Mouse (Mus musculus): Measurements from ENCODE around the gene Cela3b. TPM values are rescaled to one million over a fixed set of nuclear protein-coding genes. Genes with fewer than 3 reads are reported as not detected.

Cela3b gene
- total and polyA plus RNA-seq, 2 experiments from 2014 or later = not detected

DNA sequence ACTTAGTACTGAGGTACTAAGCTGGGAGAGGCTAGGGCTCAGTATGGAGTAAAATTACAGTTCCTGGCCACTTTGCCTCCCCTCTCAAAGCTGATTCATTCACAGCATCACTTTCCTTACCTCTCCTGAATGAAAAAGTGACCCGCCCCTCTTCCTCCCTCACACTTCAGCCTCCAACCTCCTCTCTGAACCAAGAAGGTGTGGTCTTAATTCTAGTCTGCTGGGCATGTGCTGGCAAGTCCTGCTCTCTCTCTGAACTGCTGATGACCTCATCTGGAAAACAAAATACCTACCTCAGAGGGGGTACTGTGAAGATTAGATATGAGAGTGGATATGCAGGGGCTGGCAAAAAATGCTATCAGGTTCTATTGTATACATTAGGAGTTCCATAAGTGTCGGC lies 18.8 kb upstream of the Cela3b start:
- H3K4me1 ChIP-seq (ENCODE audit: insufficient read depth, low read length) = no peaks in the 10 kb centered on the region
- ATAC-seq (ENCODE audit: low FRiP score) (no peak), DNase-seq (ENCODE audit: low spot score) (no peak)
- H3K36me3 ChIP-seq (ENCODE audit: insufficient read depth, low read length) = no peaks in the 10 kb centered on the region
- H3K4me2 ChIP-seq (ENCODE audit: low read depth, low read length, poor library complexity, severe bottlenecking) = no peak overlapping the region
- H3K9ac ChIP-seq (replicated peaks; ENCODE audit: low read length, poor library complexity, severe bottlenecking) = no peak overlapping the region
- no peak overlapping the region for H3K4me3 ChIP-seq (ENCODE audit: low read depth, low read length)
- no peak for TF ChIP-seq CTCF (IDR thresholded peaks at IDR 0.05)
- 84% methylated on average over 2 of the region's 2 CpGs for WGBS
- no peaks in the 10 kb centered on the region for H3K9me3 ChIP-seq (ENCODE audit: low read length)
- H3K27me3 ChIP-seq (ENCODE audit: insufficient read depth, low read length) = no peaks in the 10 kb centered on the region
- no peak overlapping the region for H3K27ac ChIP-seq (ENCODE audit: low read depth, low read length)

DNA sequence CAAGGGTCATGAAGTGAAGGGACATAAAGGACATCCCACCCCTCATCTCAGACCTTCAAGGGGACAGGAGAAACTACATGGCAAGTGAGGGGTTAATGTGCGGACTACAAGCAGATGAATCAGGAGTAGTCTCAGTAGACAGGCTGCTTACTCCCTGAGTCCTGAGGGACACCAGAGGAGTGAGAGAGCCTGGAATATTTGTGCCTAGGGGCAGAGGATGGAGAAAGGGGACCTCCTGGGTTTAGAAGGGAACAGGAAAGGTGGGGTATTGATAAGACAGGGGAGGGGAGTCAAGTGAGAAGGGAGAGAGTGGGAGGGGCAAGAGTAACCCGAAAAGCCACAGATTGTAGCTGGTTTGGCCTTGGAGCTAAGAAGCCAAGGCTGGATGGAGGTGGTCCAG lies 18.3 kb upstream of the Cela3b start:
- 51% methylated on average over 2 of the region's 2 CpGs for WGBS
- no peak overlapping the region for H3K9ac ChIP-seq (replicated peaks; ENCODE audit: low read length, poor library complexity, severe bottlenecking)

DNA sequence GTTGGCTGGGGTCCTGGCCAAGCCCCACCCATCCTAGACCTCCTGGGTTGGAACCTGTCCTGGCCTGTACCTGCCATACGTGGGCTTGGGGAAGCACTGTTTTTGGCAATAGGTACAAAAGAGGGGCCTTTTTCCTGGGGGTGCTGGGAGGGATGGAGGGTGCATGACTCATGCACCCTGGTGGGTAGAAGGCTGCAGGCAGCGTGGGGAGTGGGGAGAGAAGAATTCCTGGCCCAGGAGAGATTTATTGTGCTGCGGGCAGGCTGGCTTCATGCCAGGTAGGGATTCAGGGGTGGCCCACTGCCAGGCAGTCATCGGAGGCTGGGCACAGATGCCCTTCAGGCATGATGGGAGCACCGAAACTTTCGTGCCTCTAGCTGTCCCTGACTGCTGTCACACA lies 17.9 kb upstream of the Cela3b start:
- H3K27me3 ChIP-seq (ENCODE audit: insufficient read depth, low read length) = no peaks in the 10 kb centered on the region
- no peaks in the 10 kb centered on the region for H3K4me1 ChIP-seq (ENCODE audit: insufficient read depth, low read length)
- H3K4me2 ChIP-seq (ENCODE audit: low read depth, low read length, poor library complexity, severe bottlenecking) = no peak overlapping the region
- TF ChIP-seq CTCF (IDR thresholded peaks at IDR 0.05) = no peak
- no peak overlapping the region for H3K27ac ChIP-seq (ENCODE audit: low read depth, low read length)
- 29% methylated on average over 6 of the region's 6 CpGs for WGBS
- H3K4me3 ChIP-seq (ENCODE audit: low read depth, low read length) = no peak overlapping the region
- H3K36me3 ChIP-seq (ENCODE audit: insufficient read depth, low read length) = no peaks in the 10 kb centered on the region
- no peak overlapping the region for H3K9ac ChIP-seq (replicated peaks; ENCODE audit: low read length, poor library complexity, severe bottlenecking)
- H3K9me3 ChIP-seq (ENCODE audit: low read length) = no peaks in the 10 kb centered on the region
- ATAC-seq (ENCODE audit: low FRiP score) = no peak
- peak; percentile 25 for DNase-seq (ENCODE audit: low spot score)

More for the DNA sequence above, 18.3 kb upstream of the Cela3b start:
- no peaks in the 10 kb centered on the region for H3K4me1 ChIP-seq (ENCODE audit: insufficient read depth, low read length)
- H3K27ac ChIP-seq (ENCODE audit: low read depth, low read length) = no peak overlapping the region
- H3K9me3 ChIP-seq (ENCODE audit: low read length) = no peaks in the 10 kb centered on the region
- H3K27me3 ChIP-seq (ENCODE audit: insufficient read depth, low read length) = no peaks in the 10 kb centered on the region
- TF ChIP-seq CTCF (IDR thresholded peaks at IDR 0.05) = no peak
- H3K36me3 ChIP-seq (ENCODE audit: insufficient read depth, low read length) = no peaks in the 10 kb centered on the region
- DNase-seq (ENCODE audit: low spot score) (no peak), ATAC-seq (ENCODE audit: low FRiP score) (no peak)
- H3K4me2 ChIP-seq (ENCODE audit: low read depth, low read length, poor library complexity, severe bottlenecking) = no peak overlapping the region
- no peak overlapping the region for H3K4me3 ChIP-seq (ENCODE audit: low read depth, low read length)

DNA sequence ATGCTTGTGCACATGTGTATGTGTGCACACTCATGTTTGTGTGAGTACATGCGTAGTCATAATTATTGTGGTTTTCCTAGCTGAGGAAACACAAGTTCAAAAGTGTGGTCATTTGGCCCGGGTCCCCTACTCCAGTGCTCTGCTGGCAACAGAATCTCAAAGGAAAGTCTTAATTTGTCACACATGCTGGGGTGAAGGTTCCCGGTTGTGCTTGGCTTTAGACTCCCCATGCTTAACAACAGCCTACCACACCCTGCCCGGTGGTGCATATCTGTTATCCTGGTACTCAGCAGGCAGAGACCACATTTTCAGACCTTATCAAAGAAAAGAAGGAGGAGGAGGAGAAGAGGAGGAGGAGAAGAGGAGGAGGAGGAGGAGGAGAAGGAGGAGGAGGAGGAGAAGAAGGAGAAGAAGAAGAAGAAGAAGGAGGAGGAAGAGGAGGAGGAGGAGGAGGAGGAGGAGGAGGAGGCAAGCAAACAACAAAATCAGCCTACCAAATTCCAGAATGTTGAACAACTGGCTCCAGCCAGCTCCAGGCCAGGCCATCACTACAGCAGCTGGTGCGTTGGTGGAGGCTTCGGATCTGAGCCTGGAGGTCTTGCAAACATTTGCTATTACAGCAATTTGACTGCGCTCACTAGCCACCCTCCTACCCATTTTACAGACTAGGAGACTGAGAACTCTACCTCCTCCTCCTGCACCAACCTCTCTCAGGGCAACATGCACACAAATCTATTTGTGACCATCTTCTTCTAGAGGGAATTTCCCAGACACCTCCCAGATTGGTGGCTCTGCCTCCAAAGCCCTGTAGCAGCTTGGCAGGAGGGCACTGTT lies 17.2 kb upstream of the Cela3b start:
- no peaks in the 10 kb centered on the region for H3K27me3 ChIP-seq (ENCODE audit: insufficient read depth, low read length)
- no peaks in the 10 kb centered on the region for H3K4me1 ChIP-seq (ENCODE audit: insufficient read depth, low read length)
- no peaks in the 10 kb centered on the region for H3K36me3 ChIP-seq (ENCODE audit: insufficient read depth, low read length)
- TF ChIP-seq CTCF (IDR thresholded peaks at IDR 0.05) = no peak
- WGBS = 61% methylated on average over 7 of the region's 7 CpGs
- H3K9me3 ChIP-seq (ENCODE audit: low read length) = no peaks in the 10 kb centered on the region
- ATAC-seq (ENCODE audit: low FRiP score) (no peak), DNase-seq (ENCODE audit: low spot score) (no peak)
- H3K4me3 ChIP-seq (ENCODE audit: low read depth, low read length) = no peak overlapping the region
- no peak overlapping the region for H3K9ac ChIP-seq (replicated peaks; ENCODE audit: low read length, poor library complexity, severe bottlenecking)
- H3K27ac ChIP-seq (ENCODE audit: low read depth, low read length) = no peak overlapping the region
- H3K4me2 ChIP-seq (ENCODE audit: low read depth, low read length, poor library complexity, severe bottlenecking) = no peak overlapping the region

DNA sequence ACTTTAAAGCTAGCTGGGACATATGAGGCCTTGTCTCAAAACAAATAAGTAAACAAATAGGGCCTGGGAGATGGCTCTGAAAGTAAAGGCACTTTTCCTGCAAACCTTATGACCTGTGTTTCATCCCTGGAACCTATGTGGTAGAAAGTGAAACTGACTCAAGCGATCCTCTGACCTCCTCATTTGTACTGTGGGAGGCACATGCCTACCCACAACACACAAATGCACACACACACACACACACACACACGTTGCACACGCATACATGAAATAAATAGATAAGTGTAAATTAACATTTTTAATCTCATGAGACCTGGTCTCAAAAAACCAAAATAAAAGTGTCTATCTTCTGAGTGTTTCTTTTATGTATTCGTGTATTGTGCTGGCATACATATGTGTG lies 15.5 kb upstream of the Cela3b start:
- no peak for DNase-seq (ENCODE audit: low spot score)
- Histone ChIP-seq H3K36me3 (ENCODE audit: insufficient read depth, low read length) (no peaks in the 10 kb centered on the region), H3K9me3 (ENCODE audit: low read length) (no peaks in the 10 kb centered on the region), H3K4me3 (ENCODE audit: low read depth, low read length) (no peak overlapping the region), H3K27ac (ENCODE audit: low read depth, low read length) (no peak overlapping the region), H3K27me3 (ENCODE audit: insufficient read depth, low read length) (no peaks in the 10 kb centered on the region), H3K4me2 (ENCODE audit: low read depth, low read length, poor library complexity, severe bottlenecking) (no peak overlapping the region), H3K4me1 (ENCODE audit: insufficient read depth, low read length) (no peaks in the 10 kb centered on the region), H3K9ac (replicated peaks; ENCODE audit: low read length, poor library complexity, severe bottlenecking) (no peak overlapping the region)
- TF ChIP-seq CTCF (IDR thresholded peaks at IDR 0.05) = no peak
- WGBS = 89% methylated on average over 4 of the region's 4 CpGs
- ATAC-seq (ENCODE audit: low FRiP score) = no peak

DNA sequence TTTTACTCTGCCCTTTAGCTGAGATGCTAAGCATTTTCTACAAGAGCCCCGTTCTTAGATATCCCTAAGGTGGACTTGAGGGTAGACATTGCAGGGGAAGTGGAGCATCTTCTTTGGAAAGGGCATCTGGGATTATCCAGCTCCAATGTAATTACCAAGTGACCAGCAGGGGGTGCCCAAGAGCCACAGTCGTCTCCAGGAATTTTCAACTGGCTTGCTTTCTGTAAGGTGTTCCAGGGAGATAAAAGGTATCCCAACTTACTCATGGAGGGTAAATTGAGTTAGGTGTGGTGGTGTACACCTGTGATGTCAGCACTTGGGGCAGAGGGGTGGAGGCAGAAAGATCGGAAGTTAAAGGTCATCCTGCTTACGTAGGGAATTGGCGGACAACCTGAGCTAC lies 13.3 kb upstream of the Cela3b start:
- TF ChIP-seq CTCF (IDR thresholded peaks at IDR 0.05) = peak; percentile 94

More for the DNA sequence above, 13.3 kb upstream of the Cela3b start:
- DNase-seq (ENCODE audit: low spot score) (peak; percentile 71), ATAC-seq (ENCODE audit: low FRiP score) (no peak)
- no peaks in the 10 kb centered on the region for H3K36me3 ChIP-seq (ENCODE audit: insufficient read depth, low read length)
- WGBS = 33% methylated on average over 5 of the region's 5 CpGs
- H3K4me2 ChIP-seq (ENCODE audit: low read depth, low read length, poor library complexity, severe bottlenecking) = no peak overlapping the region
- no peak overlapping the region for H3K27ac ChIP-seq (ENCODE audit: low read depth, low read length)
- no peaks in the 10 kb centered on the region for H3K27me3 ChIP-seq (ENCODE audit: insufficient read depth, low read length)
- no peak overlapping the region for H3K9ac ChIP-seq (replicated peaks; ENCODE audit: low read length, poor library complexity, severe bottlenecking)
- no peaks in the 10 kb centered on the region for H3K4me1 ChIP-seq (ENCODE audit: insufficient read depth, low read length)
- H3K4me3 ChIP-seq (ENCODE audit: low read depth, low read length) = no peak overlapping the region
- no peaks in the 10 kb centered on the region for H3K9me3 ChIP-seq (ENCODE audit: low read length)

Data from midbrain, postnatal 0 days (tissue).